Mouse (Mus musculus) liver, postnatal 0 days (tissue): ENCODE measurements around the gene 4930572O03Rik.
"Not testable (repeated sequence)": the region's sequence is repeated elsewhere in the genome, so short reads cannot be mapped to it uniquely, and the experiment has no call there.

ENCODE experiments used
- CTCF ChIP-seq: sonication (generic); IDR thresholded peaks from 2 replicates; pipeline ENCODE4 v1.5.1; 2016; ENCODE audit warnings: antibody characterized with exemption, low read depth
- EP300 ChIP-seq: IDR thresholded peaks from 2 replicates; pipeline ENCODE4 v1.6.1; 2016; ENCODE audit warnings: antibody characterized with exemption, low read depth, mild to moderate bottlenecking

DNA sequence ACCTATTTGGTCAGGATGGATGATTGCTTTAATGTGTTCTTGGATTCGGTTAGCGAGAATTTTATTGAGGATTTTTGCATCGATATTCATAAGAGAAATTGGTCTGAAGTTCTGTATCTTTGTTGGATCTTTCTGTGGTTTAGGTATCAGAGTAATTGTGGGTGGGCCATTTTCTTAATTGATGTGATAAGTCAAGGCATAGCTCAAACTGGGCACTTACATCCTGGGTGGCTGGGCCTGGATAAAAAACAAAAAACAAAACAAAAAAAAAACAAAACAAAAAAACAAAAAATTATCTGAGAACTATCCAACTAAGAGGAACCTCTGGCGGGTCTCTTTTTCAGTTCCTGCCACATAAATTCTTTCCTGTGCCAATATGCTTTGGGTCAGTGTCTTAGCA lies 20.9 kb upstream of the 4930572O03Rik start:
- not testable (repeated sequence) for TF ChIP-seq CTCF, EP300
